Mouse (Mus musculus) midbrain, embryonic 16.5 days (tissue): Measurements from ENCODE around the gene Trhr2. TPM values are rescaled to one million over a fixed set of nuclear protein-coding genes. Genes with fewer than 3 reads are reported as not detected.

Source experiments
- ATAC-seq: fragments of 200-750 bp; cut with Nextera tagmentation; 2 replicates; pipeline ENCODE4 v1.8.0; 2017; ENCODE audit warnings: moderate TSS enrichment
- H3K27ac ChIP-seq: fragments of 300-500 bp; sonication (generic); 2 replicates; pipeline ENCODE4 v1.5.1; 2014; ENCODE audit warnings: mild to moderate bottlenecking, low read length, mixed read lengths
- H3K27me3 ChIP-seq: fragments of 300-500 bp; sonication (generic); 2 replicates; pipeline ENCODE4 v1.6.1; 2014; ENCODE audit warnings: low read depth, low read length, mixed read lengths; ENCODE audit not compliant: control insufficient read depth, insufficient read depth
- H3K36me3 ChIP-seq: fragments of 300-500 bp; sonication (generic); 2 replicates; pipeline ENCODE4 v1.6.1; 2014; ENCODE audit warnings: mild to moderate bottlenecking, low read length, moderate library complexity, mixed read lengths; ENCODE audit not compliant: control insufficient read depth, insufficient read depth
- H3K4me1 ChIP-seq: fragments of 300-500 bp; sonication (generic); 2 replicates; pipeline ENCODE4 v1.6.1; 2014; ENCODE audit warnings: mild to moderate bottlenecking, low read length, mixed read lengths; ENCODE audit not compliant: control insufficient read depth, insufficient read depth
- H3K4me2 ChIP-seq: fragments of 300-500 bp; sonication (generic); 2 replicates; pipeline ENCODE4 v1.6.1; 2014; ENCODE audit warnings: mild to moderate bottlenecking, low read length, mixed read lengths
- H3K4me3 ChIP-seq: fragments of 300-500 bp; sonication (generic); 2 replicates; pipeline ENCODE4 v1.5.1; 2014; ENCODE audit warnings: low read depth, mild to moderate bottlenecking, low read length, moderate library complexity, mixed read lengths
- H3K9ac ChIP-seq: fragments of 300-500 bp; sonication (generic); 2 replicates; pipeline ENCODE4 v1.6.1; 2014; ENCODE audit warnings: low read depth, low read length, mixed read lengths
- H3K9me3 ChIP-seq: fragments of 300-500 bp; sonication (generic); replicated peaks from 2 replicates; pipeline ENCODE4 v1.6.1; 2014; ENCODE audit warnings: mild to moderate bottlenecking, low read length, mixed read lengths; ENCODE audit not compliant: control insufficient read depth, poor library complexity, severe bottlenecking
- WGBS: fragments of 180-500 bp; shearing (Covaris S2); extraction: QIAGEN DNeasy Blood & Tissue Kit; methylation state at CpG from one replicate; pipeline ENCODE4 v1.1.7; 2014; 5-methylcytosine and 5-hydroxymethylcytosine counted together
- polyA plus RNA-seq: library from polyadenylated mRNA; unstranded; fragments of >200 nt; fragmentation: Nextera tagmentation; extraction: Ambion mirVana; gene quantifications from 2 replicates; pipeline ENCODE4 v1.2.1, GENCODE M21; 2015

Trhr2 gene
- polyA plus RNA-seq, 1 experiment from 2014 or later: 0.26 TPM

GRCm38 (mm10) chr8:122347811-122348552 is 12.6 kb downstream of the Trhr2 start:
- H3K27ac ChIP-seq: no peak overlapping the region
- 59% methylated on average over 5 of the region's 5 CpGs for WGBS
- no peak overlapping the region for H3K4me3 ChIP-seq
- no peaks in the 10 kb centered on the region for H3K9me3 ChIP-seq
- no peaks in the 10 kb centered on the region for H3K36me3 ChIP-seq
- H3K4me2 ChIP-seq: no peak overlapping the region
- H3K4me1 ChIP-seq: peaks cover 26% of the 10 kb centered on the region
- ATAC-seq: no peak
- no peak overlapping the region for H3K9ac ChIP-seq
- H3K27me3 ChIP-seq: peaks cover 13% of the 10 kb centered on the region

- Histone ChIP-seq H3K9me3 (no peaks in the 10 kb centered on the region), H3K36me3 (no peaks in the 10 kb centered on the region), H3K4me3 (no peak overlapping the region), H3K27ac (no peak overlapping the region), H3K27me3 (peaks cover 18% of the 10 kb centered on the region), H3K4me1 (peaks cover 19% of the 10 kb centered on the region), H3K9ac (no peak overlapping the region), H3K4me2 (no peak overlapping the region)
- 59% methylated on average over 12 of the region's 12 CpGs for WGBS
- ATAC-seq: no peak
Measured at GRCm38 (mm10) chr8:122345181-122346095, 15.1 kb downstream of the Trhr2 start.

DNA sequence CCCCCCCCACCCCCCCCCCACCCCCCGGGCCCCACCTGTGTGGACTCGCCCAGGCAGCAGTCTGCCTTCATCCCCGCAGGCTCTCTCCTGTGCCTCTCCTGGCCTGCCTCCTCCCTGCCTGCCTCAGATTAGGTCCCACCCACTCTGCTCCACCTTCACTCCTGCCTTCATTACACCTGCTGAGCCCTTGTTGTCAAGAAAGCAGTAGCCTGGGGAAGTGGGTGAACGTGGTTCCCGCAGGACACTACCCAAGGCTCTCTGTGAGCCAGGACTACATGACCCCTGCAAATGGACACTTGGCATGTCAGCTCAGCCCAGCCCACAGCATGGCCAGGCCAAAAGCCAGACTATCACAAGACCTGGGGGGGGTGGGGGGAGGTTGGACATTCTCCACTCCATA is 16.3 kb downstream of the Trhr2 start:
- no peak overlapping the region for H3K27ac ChIP-seq
- peaks cover 12% of the 10 kb centered on the region for H3K4me1 ChIP-seq
- ATAC-seq: no peak
- H3K9ac ChIP-seq: no peak overlapping the region
- H3K9me3 ChIP-seq: no peaks in the 10 kb centered on the region
- H3K4me3 ChIP-seq: no peak overlapping the region
- H3K36me3 ChIP-seq: no peaks in the 10 kb centered on the region
- H3K27me3 ChIP-seq: peaks cover 18% of the 10 kb centered on the region
- H3K4me2 ChIP-seq: no peak overlapping the region; the same call in 1 of the 2 replicates
- WGBS: 0% methylated on average over 2 of the region's 5 CpGs

GRCm38 (mm10) chr8:122343758-122344157 is 16.8 kb downstream of the Trhr2 start:
- Histone ChIP-seq H3K36me3 (no peaks in the 10 kb centered on the region), H3K27me3 (peaks cover 18% of the 10 kb centered on the region), H3K4me2 (peak overlapping the region; percentile 49), H3K4me3 (peak overlapping the region; percentile 9), H3K27ac (no peak overlapping the region), H3K9me3 (no peaks in the 10 kb centered on the region), H3K4me1 (peaks cover 12% of the 10 kb centered on the region), H3K9ac (0 out of 2 replicates have a peak overlapping the region, but pooled peaks have one; percentile 31)
- 0% methylated on average over 14 of the region's 14 CpGs for WGBS
- no peak for ATAC-seq

DNA sequence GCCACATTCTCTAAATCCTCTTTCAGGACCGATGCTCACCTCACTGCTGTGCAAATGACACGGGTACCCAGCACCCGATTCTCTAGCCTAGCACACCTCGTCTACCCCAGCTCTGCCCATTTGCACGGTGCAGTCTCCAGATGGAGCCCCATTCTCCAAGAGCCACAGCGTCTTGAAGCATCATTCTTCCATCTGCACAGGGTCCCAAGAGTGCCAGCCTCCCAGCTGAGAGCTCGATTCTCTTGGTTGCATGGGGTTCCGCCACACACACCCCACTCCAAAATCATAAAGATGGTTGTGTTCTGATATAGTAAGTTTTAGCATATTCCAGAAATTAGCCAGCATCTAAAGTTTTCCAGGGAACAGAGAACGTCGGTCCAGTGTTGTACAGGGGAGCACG is 17.2 kb downstream of the Trhr2 start:
- Histone ChIP-seq H3K27ac (no peak overlapping the region), H3K4me2 (peak overlapping the region; percentile 49), H3K9ac (0 out of 2 replicates have a peak overlapping the region, but pooled peaks have one; percentile 31), H3K4me1 (peaks cover 12% of the 10 kb centered on the region), H3K9me3 (no peaks in the 10 kb centered on the region), H3K4me3 (peak overlapping the region; percentile 9), H3K27me3 (peaks cover 21% of the 10 kb centered on the region), H3K36me3 (no peaks in the 10 kb centered on the region)
- 0 out of 2 replicates have a peak, but pooled peaks have one; percentile 5 for ATAC-seq
- WGBS: 5% methylated on average over 11 of the region's 11 CpGs

DNA sequence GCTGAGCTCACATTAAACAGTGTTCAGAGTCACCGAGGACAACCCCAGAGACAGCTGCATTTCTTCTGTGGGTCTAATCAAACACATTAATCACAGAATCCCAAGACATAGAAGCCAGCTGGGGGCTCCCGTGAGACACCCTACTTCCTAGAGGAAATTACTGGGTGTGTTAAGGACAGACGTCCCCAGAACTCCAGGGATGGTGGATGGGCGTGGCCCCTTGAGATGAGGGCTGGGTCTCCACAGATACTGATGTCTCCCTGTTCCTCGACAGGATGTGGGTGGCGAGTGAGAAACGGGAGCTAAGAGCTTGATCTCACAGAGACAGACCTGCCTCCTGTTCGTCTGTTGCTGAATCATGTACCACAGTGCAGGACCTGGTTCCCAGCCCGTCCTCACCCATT is 17.7 kb downstream of the Trhr2 start:
- Histone ChIP-seq H3K4me3 (no peak overlapping the region), H3K27me3 (peaks cover 26% of the 10 kb centered on the region)
- 6% methylated on average over 9 of the region's 9 CpGs for WGBS

DNA sequence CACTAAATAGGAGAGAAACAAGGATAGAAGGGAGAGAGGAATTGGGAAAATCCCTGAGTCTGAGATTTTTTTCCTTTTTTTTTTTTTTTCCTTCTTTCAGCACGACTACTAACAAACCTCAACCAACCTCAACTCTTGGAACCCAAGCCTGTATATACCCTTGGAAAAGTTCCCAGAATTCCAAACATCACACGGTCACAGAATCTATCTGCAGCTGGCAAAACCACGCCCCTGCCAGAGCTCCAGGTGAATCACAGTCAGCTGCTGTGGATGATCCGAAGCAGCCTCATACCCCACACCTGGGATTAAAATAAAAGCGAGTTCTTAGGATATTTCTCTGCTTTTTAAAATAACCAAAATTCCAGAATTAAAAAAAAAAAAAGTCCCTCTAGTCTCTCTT is 18.2 kb downstream of the Trhr2 start:
- peaks cover 31% of the 10 kb centered on the region for H3K27me3 ChIP-seq

More for the DNA sequence above, 17.7 kb downstream of the Trhr2 start:
- Histone ChIP-seq H3K4me1 (peaks cover 12% of the 10 kb centered on the region), H3K36me3 (no peaks in the 10 kb centered on the region), H3K9me3 (no peaks in the 10 kb centered on the region), H3K27ac (no peak overlapping the region), H3K4me2 (peak overlapping the region; percentile 49), H3K9ac (no peak overlapping the region)
- ATAC-seq: 0 out of 2 replicates have a peak, but pooled peaks have one; percentile 4

GRCm38 (mm10) chr8:122341790-122342189 is 18.8 kb downstream of the Trhr2 start:
- 86% methylated on average over 6 of the region's 6 CpGs for WGBS

More for the DNA sequence above, 18.2 kb downstream of the Trhr2 start:
- no peaks in the 10 kb centered on the region for H3K36me3 ChIP-seq
- no peak overlapping the region for H3K27ac ChIP-seq
- H3K4me2 ChIP-seq: no peak overlapping the region
- no peak overlapping the region for H3K9ac ChIP-seq
- no peak overlapping the region for H3K4me3 ChIP-seq
- H3K4me1 ChIP-seq: peaks cover 12% of the 10 kb centered on the region
- no peak for ATAC-seq
- WGBS: 58% methylated on average over 5 of the region's 5 CpGs
- H3K9me3 ChIP-seq: no peaks in the 10 kb centered on the region

More at GRCm38 (mm10) chr8:122341790-122342189, 18.8 kb downstream of the Trhr2 start:
- Histone ChIP-seq H3K9ac (no peak overlapping the region), H3K36me3 (no peaks in the 10 kb centered on the region), H3K27ac (no peak overlapping the region), H3K9me3 (no peaks in the 10 kb centered on the region), H3K4me3 (no peak overlapping the region), H3K4me2 (no peak overlapping the region), H3K4me1 (peaks cover 13% of the 10 kb centered on the region), H3K27me3 (peaks cover 37% of the 10 kb centered on the region)
- ATAC-seq: no peak
